Comparison of ENCODE assay signal across 8 mouse cellular contexts in the genomic region with DNA sequence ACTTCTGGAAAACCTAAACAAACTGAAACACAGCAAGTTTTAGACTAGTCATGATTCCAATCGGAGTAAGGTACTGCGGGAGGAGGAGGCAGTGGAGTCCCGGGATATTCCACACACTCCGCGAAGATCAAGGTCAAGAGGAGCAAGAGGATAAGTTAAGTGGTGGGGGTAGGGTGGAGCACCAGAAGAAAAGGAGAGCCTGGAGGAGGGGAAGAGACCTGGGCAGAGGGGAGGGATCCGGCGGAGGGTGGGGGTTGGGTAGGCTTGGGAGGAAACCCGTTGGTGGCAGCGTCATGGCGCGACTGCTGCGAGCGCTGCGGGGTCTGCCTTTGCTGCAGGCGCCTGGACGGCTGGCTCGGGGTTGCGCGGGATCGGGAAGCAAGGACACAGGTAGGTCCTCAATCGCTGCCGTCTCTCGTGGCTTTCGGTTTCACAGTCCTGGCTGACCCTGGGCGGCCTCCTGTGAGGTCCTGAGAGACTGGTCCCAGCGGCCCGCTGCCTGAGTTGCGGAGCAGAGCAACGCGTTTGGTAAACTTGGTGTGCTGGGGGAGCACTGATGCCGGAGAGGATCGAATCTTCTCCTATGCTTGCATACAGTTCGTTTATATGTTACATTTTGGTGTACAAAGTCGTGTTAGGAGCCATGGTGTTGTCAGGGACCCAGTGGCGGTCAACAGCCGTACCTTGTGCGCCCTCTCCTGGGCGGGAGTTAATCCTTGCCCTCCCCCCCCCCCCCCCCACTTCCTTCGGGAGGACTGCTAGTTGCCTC. TPM values are rescaled to one million over a fixed set of nuclear protein-coding genes. Genes with fewer than 3 reads are reported as not detected.
DNase-seq lines count a peak whose midpoint lies in the region; ATAC-seq and TF ChIP-seq lines count a peak whose summit lies in the region.

TSS of gene Msrb2 (plus strand) at position 51 of the 769 bp plus-strand sequence.

- peak; percentile 82 for ATAC-seq in cerebellum, adult (ENCODE audit: insufficient number of reproducible peaks, low FRiP score, low TSS enrichment)
- ATAC-seq in forebrain, embryonic 13.5 days: peak; percentile 86
- peak; percentile 92 for ATAC-seq in heart, postnatal 0 days (ENCODE audit: insufficient read depth, low read depth)
- ATAC-seq in liver, embryonic 14.5 days (ENCODE audit: insufficient read depth): peak; percentile 86
- peak; percentile 88 for ATAC-seq in stomach, embryonic 15.5 days (ENCODE audit: insufficient read depth, low FRiP score, low read depth)

- DNase-seq in CD8-positive naive resting alpha-beta T cell, adult 2 months (ENCODE audit: low read depth in 2 of 2, low spot score in 2 of 2): peak; percentile 30 to 38
- DNase-seq in heart, postnatal 0 days (ENCODE audit: low spot score): peak; percentile 78
- peak; percentile 76 to 91 for DNase-seq in kidney, postnatal 36 days
- peak; percentile 35 to 45 (median 41) for DNase-seq in liver, embryonic 14.5 days (ENCODE audit: low read depth in 3 of 3, low spot score in 3 of 3)
- peak; percentile 78 for DNase-seq in neural tube, embryonic 10.5 days (ENCODE audit: extremely low spot score, low spot score)

- peak within 1 kb of the TSS; percentile 71 for H3K4me2 ChIP-seq in forebrain, embryonic 13.5 days
- peak within 1 kb of the TSS; percentile 60 for H3K4me2 ChIP-seq in heart, postnatal 0 days (ENCODE audit: low read depth, low read length)
- H3K4me2 ChIP-seq in liver, embryonic 14.5 days (ENCODE audit: low read depth): peak within 1 kb of the TSS; percentile 68
- peak within 1 kb of the TSS; percentile 69 for H3K4me2 ChIP-seq in stomach, embryonic 15.5 days

- H3K9ac ChIP-seq in forebrain, embryonic 13.5 days: peak within 1 kb of the TSS; percentile 73
- peak within 1 kb of the TSS; percentile 79 for H3K9ac ChIP-seq in heart, postnatal 0 days (replicated peaks; ENCODE audit: low read depth, low read length)
- H3K9ac ChIP-seq in liver, embryonic 14.5 days (replicated peaks): peak within 1 kb of the TSS; percentile 80
- H3K9ac ChIP-seq in stomach, embryonic 15.5 days: peak within 1 kb of the TSS; percentile 57

- no peaks in the 10 kb centered on the region for H3K4me1 ChIP-seq in forebrain, embryonic 13.5 days
- H3K4me1 ChIP-seq in heart, postnatal 0 days (ENCODE audit: control insufficient read depth, insufficient read depth): no peaks in the 10 kb centered on the region
- peaks cover 0 to 5% of the 10 kb centered on the region in 2 experiments; a peak in 2 of 4 replicates for H3K4me1 ChIP-seq in liver, embryonic 14.5 days (replicated peaks; ENCODE audit: control insufficient read depth in 2 of 2, insufficient read depth in 2 of 2, low read length in 1 of 2)
- H3K4me1 ChIP-seq in stomach, embryonic 15.5 days: 0 out of 2 replicates have a peak, but pooled peaks cover 3% of the 10 kb centered on the region

- H3K27ac ChIP-seq in forebrain, embryonic 13.5 days: no peak within 1 kb of the TSS
- peak within 1 kb of the TSS; percentile 94 for H3K27ac ChIP-seq in heart, postnatal 0 days (ENCODE audit: low read depth)
- H3K27ac ChIP-seq in liver, embryonic 14.5 days: no peak within 1 kb of the TSS
- H3K27ac ChIP-seq in stomach, embryonic 15.5 days: peak within 1 kb of the TSS; percentile 77

- H3K27me3 ChIP-seq in forebrain, embryonic 13.5 days: no peaks in the 10 kb centered on the region
- H3K27me3 ChIP-seq in heart, postnatal 0 days (ENCODE audit: control insufficient read depth, insufficient read depth, low read length): no peaks in the 10 kb centered on the region
- H3K27me3 ChIP-seq in liver, embryonic 14.5 days (ENCODE audit: control insufficient read depth, insufficient read depth, low read length): no peaks in the 10 kb centered on the region
- H3K27me3 ChIP-seq in stomach, embryonic 15.5 days (replicated peaks): no peaks in the 10 kb centered on the region

- no peaks in the 10 kb centered on the region for H3K36me3 ChIP-seq in forebrain, embryonic 13.5 days (ENCODE audit: poor library complexity, severe bottlenecking)
- H3K36me3 ChIP-seq in heart, postnatal 0 days (replicated peaks; ENCODE audit: control insufficient read depth, insufficient read depth, low read length): no peaks in the 10 kb centered on the region
- H3K36me3 ChIP-seq in liver, embryonic 14.5 days (replicated peaks; ENCODE audit: control insufficient read depth, insufficient read depth, low read depth): no peaks in the 10 kb centered on the region
- no peaks in the 10 kb centered on the region for H3K36me3 ChIP-seq in stomach, embryonic 15.5 days

- under 1% methylated on average over 37 of the region's 39 CpGs for WGBS in forebrain, embryonic 13.5 days
- under 1% methylated on average over 39 of the region's 39 CpGs for WGBS in heart, postnatal 0 days
- WGBS in liver, embryonic 14.5 days (ENCODE audit: insufficient replicate concordance): under 1% methylated on average over 38 of the region's 39 CpGs
- WGBS in stomach, embryonic 15.5 days: under 1% methylated on average over 39 of the region's 39 CpGs

- peak; percentile 51 for TF ChIP-seq CTCF in heart, postnatal 0 days (IDR thresholded peaks at IDR 0.05; ENCODE audit: low read depth)
- peak; percentile 76 for TF ChIP-seq CTCF in liver, embryonic 14.5 days (IDR thresholded peaks at IDR 0.05; ENCODE audit: low read depth)

- no peak for TF ChIP-seq EP300 in heart, postnatal 0 days (IDR thresholded peaks at IDR 0.05; ENCODE audit: low read depth)
- TF ChIP-seq EP300 in liver, embryonic 14.5 days (IDR thresholded peaks at IDR 0.05; ENCODE audit: low read depth): no peak

- H3K4me3 ChIP-seq in forebrain, embryonic 13.5 days: peak within 1 kb of the TSS; percentile 71
- H3K4me3 ChIP-seq in heart, postnatal 0 days (ENCODE audit: low read depth, low read length): peak within 1 kb of the TSS; percentile 85
- H3K4me3 ChIP-seq in liver, embryonic 14.5 days (ENCODE audit: insufficient read depth in 1 of 2, low read depth in 2 of 2, low read length in 2 of 2): peak within 1 kb of the TSS; percentile 73 to 87
- H3K4me3 ChIP-seq in stomach, embryonic 15.5 days (replicated peaks): peak within 1 kb of the TSS; percentile 75

- H3K9me3 ChIP-seq in forebrain, embryonic 13.5 days (replicated peaks): no peaks in the 10 kb centered on the region
- H3K9me3 ChIP-seq in heart, postnatal 0 days (replicated peaks; ENCODE audit: control insufficient read depth, low read length): no peaks in the 10 kb centered on the region
- no peaks in the 10 kb centered on the region for H3K9me3 ChIP-seq in liver, embryonic 14.5 days (ENCODE audit: control insufficient read depth, low read length)
- H3K9me3 ChIP-seq in stomach, embryonic 15.5 days: no peaks in the 10 kb centered on the region

RNA-seq across cellular contexts. Expression of gene Msrb2, which starts in this region (rescaled TPM):
- 9.8 and 10.3 TPM in 2 replicates for polyA plus RNA-seq in forebrain, embryonic 13.5 days (2015; fragmentation: Nextera tagmentation; extraction: Ambion mirVana)
- total RNA-seq in heart, postnatal 0 days (2014; rRNA removed; ENCODE audit: low replicate concordance): 26.6 and 62.1 TPM in 2 replicates
- 62.1 and 62.3 TPM in 2 replicates for polyA plus RNA-seq in heart, postnatal 0 days (2015; fragmentation: Nextera tagmentation; extraction: Ambion mirVana)
- 5.5 and 6.5 TPM in 2 replicates for polyA plus RNA-seq in liver, embryonic 14.5 days (2012; rRNA removed)
- 8.4 and 9.9 TPM in 2 replicates for polyA plus RNA-seq in liver, embryonic 14.5 days (2014; fragmentation: Nextera tagmentation; extraction: Ambion mirVana)
- polyA plus RNA-seq in stomach, embryonic 15.5 days (2015; fragmentation: Nextera tagmentation; extraction: Ambion mirVana): 22.0 and 24.2 TPM in 2 replicates

Comparison
In these comparisons a context has a peak if more than half of its experiments do, and no peak if none do; other contexts are left out.
1. H3K27ac ChIP-seq: peak in heart, postnatal 0 days (single experiment) and stomach, embryonic 15.5 days (single experiment); none in forebrain, embryonic 13.5 days (single experiment) and liver, embryonic 14.5 days (single experiment).
2. Peak in every context shown above with its lines, with median percentiles within 50 percentile points of each other: DNase-seq, ATAC-seq, H3K4me2 ChIP-seq, H3K4me3 ChIP-seq and H3K9ac ChIP-seq.